In the genomic region with DNA sequence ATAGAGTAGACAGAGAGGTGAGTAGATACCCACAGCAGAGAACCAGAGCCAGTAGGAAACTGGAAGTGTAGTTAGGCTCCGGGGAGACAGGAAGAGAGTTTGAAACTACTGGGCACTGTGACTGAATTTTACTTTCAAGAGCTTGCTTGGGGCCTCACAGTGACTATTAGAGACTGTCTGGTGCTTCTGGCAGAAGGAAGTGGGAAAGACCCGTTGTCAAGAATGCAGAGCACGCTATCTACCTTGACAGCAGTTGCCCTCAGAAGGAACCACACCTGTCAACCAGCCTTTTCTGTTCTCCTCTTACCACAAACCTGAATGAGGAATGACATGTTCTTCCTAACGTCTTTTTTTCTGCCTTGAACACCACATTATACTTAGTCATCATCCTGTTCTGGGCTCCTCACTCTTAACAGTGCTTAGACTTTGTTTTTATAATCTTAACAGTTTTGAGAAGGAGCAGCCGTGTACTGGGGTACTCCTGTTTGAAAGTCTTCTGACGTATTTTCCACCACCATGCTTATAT, we compare ENCODE assay signal across 22 mouse cellular contexts. TPM values are rescaled to one million over a fixed set of nuclear protein-coding genes. Genes with fewer than 3 reads are reported as not detected.
DNase-seq lines count a peak whose midpoint lies in the region; ATAC-seq and TF ChIP-seq lines count a peak whose summit lies in the region.
"Had no signal": no experiment of that assay in that cellular context is flagged by ENCODE, and none has a peak within 500 bp of the region (broad histone marks: within the 10 kb centered on the region; RNA-seq: fewer than 3 reads in every experiment).

No protein-coding gene starts in this region.

- H3K4me2 ChIP-seq in heart, embryonic 12.5 days, result no peak overlapping the region
- peak overlapping the region; percentile 68 for H3K4me2 ChIP-seq in myocyte (ENCODE audit: low read depth)
- H3K4me2 ChIP-seq: midbrain, embryonic 15.5 days had no signal

- no peak overlapping the region for H3K4me3 ChIP-seq in heart, embryonic 12.5 days
- H3K4me3 ChIP-seq in embryonic fibroblast, embryonic 13.5 days (ENCODE audit: insufficient read depth, low read length), result no peak overlapping the region
- no peak overlapping the region for H3K4me3 ChIP-seq in myocyte
- H3K4me3 ChIP-seq: gastrocnemius, adult 2 months; heart, adult 2 months; hindbrain, embryonic 10.5 days; midbrain, embryonic 15.5 days had no signal

- H3K27me3 ChIP-seq in heart, embryonic 12.5 days (replicated peaks), result no peaks in the 10 kb centered on the region
- no peaks in the 10 kb centered on the region for H3K27me3 ChIP-seq in myocyte (ENCODE audit: control insufficient read depth, insufficient read depth, insufficient read length)
- H3K27me3 ChIP-seq: midbrain, embryonic 15.5 days; Patski had no signal

- peaks cover 72% of the 10 kb centered on the region for H3K36me3 ChIP-seq in heart, embryonic 12.5 days
- H3K36me3 ChIP-seq in myocyte (ENCODE audit: control insufficient read depth, insufficient read depth), result peaks cover 22% of the 10 kb centered on the region

- no peak for TF ChIP-seq POLR2A in embryonic fibroblast, embryonic 13.5 days (IDR thresholded peaks at IDR 0.05; ENCODE audit: low read depth, low read length)
- no peak for TF ChIP-seq POLR2A in myocyte (IDR thresholded peaks at IDR 0.05; ENCODE audit: insufficient read length, low read depth)

- 60% methylated on average over 6 of the region's 6 CpGs for WGBS in heart, embryonic 12.5 days

- DNase-seq in heart, adult 18-20 months, result no peak
- peak; percentile 90 for DNase-seq in 416B (ENCODE audit: low read depth)
- no peak for DNase-seq in cerebellum, adult 8-10 months
- no peak for DNase-seq in embryo, embryonic 10 days (ENCODE audit: low spot score)
- DNase-seq: B cell, adult 2 months; cerebellum, postnatal 10 days; embryo, embryonic 11 days; gastrocnemius, adult 2 months; heart, adult 2 months; kidney, adult 11 months; layer of hippocampus, postnatal 36 days; right cerebral cortex, postnatal 14 days; thymus, postnatal 4 days had no signal

- ATAC-seq in heart, embryonic 12.5 days (ENCODE audit: insufficient number of reproducible peaks, low FRiP score), result no peak
- no peak for ATAC-seq in monocyte, adult 5-6 weeks (replicated peaks; ENCODE audit: insufficient number of reproducible peaks, low FRiP score, low TSS enrichment, poor library complexity, severe bottlenecking)
- ATAC-seq: hindbrain, postnatal 0 days; midbrain, embryonic 15.5 days had no signal

- H3K4me1 ChIP-seq in heart, embryonic 12.5 days (replicated peaks), result peaks cover 13% of the 10 kb centered on the region
- peaks cover 16% of the 10 kb centered on the region for H3K4me1 ChIP-seq in embryonic fibroblast, embryonic 13.5 days (ENCODE audit: control insufficient read depth, insufficient read depth, low read length)
- H3K4me1 ChIP-seq: midbrain, embryonic 15.5 days had no signal

- no peaks in the 10 kb centered on the region for H3K9me3 ChIP-seq in heart, embryonic 12.5 days (replicated peaks)
- H3K9me3 ChIP-seq: hindbrain, embryonic 10.5 days; midbrain, embryonic 15.5 days had no signal

- H3K9ac ChIP-seq in heart, embryonic 12.5 days, result no peak overlapping the region
- H3K9ac ChIP-seq: midbrain, embryonic 15.5 days had no signal

- TF ChIP-seq CTCF in embryonic fibroblast, embryonic 13.5 days (IDR thresholded peaks at IDR 0.05; ENCODE audit: borderline replicate concordance, insufficient read depth, low read length), result no peak

- peaks cover 8% of the 10 kb centered on the region for H3K79me2 ChIP-seq in myocyte (ENCODE audit: control insufficient read depth, insufficient read depth)

- H3ac ChIP-seq in myocyte (ENCODE audit: control insufficient read depth, insufficient read length), result no peak overlapping the region

- H3K27ac ChIP-seq in heart, embryonic 12.5 days (ENCODE audit: poor library complexity, severe bottlenecking), result peak overlapping the region; percentile 18; the same call in 1 of the 2 replicates
- peak overlapping the region; percentile 80 for H3K27ac ChIP-seq in embryonic fibroblast, embryonic 13.5 days (ENCODE audit: insufficient read depth, low read length)
- H3K27ac ChIP-seq: gastrocnemius, adult 2 months; heart, adult 2 months; hindbrain, embryonic 10.5 days; hindbrain, postnatal 0 days; kidney, postnatal 0 days; midbrain, embryonic 15.5 days had no signal

TF ChIP-seq in myocyte, 11 proteins besides CTCF, POLR2A, EP300 and RAD21:
- TF ChIP-seq REST (IDR thresholded peaks at IDR 0.05; ENCODE audit: insufficient read depth, insufficient read length) (no peak), MYOD1 (IDR thresholded peaks at IDR 0.05; ENCODE audit: control insufficient read depth in 1 of 3, insufficient read length in 2 of 3, low read depth in 2 of 3) (peak in 1 of 3 experiments; percentile 46)

RNA-seq across cellular contexts. Expression of gene Larp4b, which starts 45.8 kb away (rescaled TPM):
- 33.0 and 37.4 TPM in 2 replicates for polyA plus RNA-seq in heart, embryonic 12.5 days (2016; fragmentation: Nextera tagmentation; extraction: Ambion mirVana)
- total RNA-seq in heart, adult 18-20 months (2021), result 10 to 100 TPM; 63.8 to 75.7 TPM
- 54.6 and 59.6 TPM in 2 replicates for polyA plus RNA-seq in embryonic fibroblast, embryonic 13.5 days (2011; ENCODE audit: insufficient read length, low read depth, missing spikeins)
- polyA plus RNA-seq in myocyte (2012; fragmentation: generic; extraction: Trizol), result 20.3 TPM
- 46.8 to 79.4 TPM (median 51.9 TPM) in 3 replicates for total RNA-seq in monocyte, adult 5-6 weeks (2017)
